Mouse (Mus musculus) megakaryocyte-erythroid progenitor cell, adult 5-6 weeks (primary cell): Measurements from ENCODE around the gene 9130008F23Rik. TPM values are rescaled to one million over a fixed set of nuclear protein-coding genes. Genes with fewer than 3 reads are reported as not detected.
A peak's percentile ranks its signal among the peaks of the same experiment; 100 is the strongest.

ENCODE experiments used
- ATAC-seq: replicated peaks from 2 replicates; pipeline ENCODE4 v1.8.0; 2016; ENCODE audit warnings: mild to moderate bottlenecking, inconsistent platforms; ENCODE audit not compliant: severe bottlenecking, poor library complexity, low FRiP score, low TSS enrichment
- total RNA-seq, 2 experiments: library from RNA; stranded (forward) in 1 of 2; stranded (reverse) in 1 of 2; fragments of 200-1000, 215-1000 nt in 1 of 2; fragments of >200 nt in 1 of 2; fragmentation: Nextera tagmentation in 1 of 2; gene quantifications; 2 replicates each; pipeline ENCODE4 v1.2.3; 2014 to 2017

9130008F23Rik gene
- 1.9 and 4.0 TPM in 2 replicates for total RNA-seq (2014; fragmentation: Nextera tagmentation)
- 0.84 and 14.3 TPM in 2 replicates for total RNA-seq (2017)

DNA sequence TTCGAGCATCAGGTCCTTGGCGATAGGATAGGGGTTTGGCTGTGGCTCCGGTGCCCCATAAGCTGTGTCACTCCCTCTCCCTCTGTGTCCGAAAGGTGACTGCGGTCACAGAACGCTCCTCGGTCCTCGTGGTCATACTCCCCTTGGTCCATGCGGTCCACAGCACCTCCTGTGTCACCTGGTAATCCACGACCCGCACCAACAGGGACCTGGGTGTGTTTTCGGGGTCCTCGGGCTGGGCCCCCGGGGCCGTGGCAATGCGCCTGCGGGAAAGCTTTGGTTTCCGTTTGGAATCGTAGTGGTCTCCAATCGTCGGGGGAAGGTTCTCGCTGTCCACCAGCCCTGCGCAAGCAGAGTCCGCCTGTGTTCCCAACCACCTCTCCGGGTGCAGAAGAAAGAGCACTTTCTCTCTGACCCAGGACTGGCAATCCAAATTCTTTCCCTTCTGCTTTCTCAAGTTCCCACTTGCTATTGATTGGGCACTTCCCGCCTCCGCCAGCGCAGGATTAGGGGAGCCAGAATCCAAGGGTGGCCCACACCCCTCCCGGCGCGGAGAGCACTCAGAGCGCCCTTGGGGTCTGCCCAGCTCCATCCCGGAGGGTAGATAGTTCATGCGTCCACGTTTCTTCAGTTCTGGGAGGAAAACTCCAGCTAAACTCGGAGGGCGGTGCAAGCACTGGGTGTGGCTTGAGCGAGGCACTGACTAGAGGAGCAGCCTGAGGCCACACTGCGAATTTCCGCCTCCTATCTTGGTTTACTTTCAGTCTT is at the start of gene 9130008F23Rik:
TSS of gene 9130008F23Rik (minus strand) at position 636 of the 768 bp plus-strand sequence.
- ATAC-seq: peak; percentile 84

DNA sequence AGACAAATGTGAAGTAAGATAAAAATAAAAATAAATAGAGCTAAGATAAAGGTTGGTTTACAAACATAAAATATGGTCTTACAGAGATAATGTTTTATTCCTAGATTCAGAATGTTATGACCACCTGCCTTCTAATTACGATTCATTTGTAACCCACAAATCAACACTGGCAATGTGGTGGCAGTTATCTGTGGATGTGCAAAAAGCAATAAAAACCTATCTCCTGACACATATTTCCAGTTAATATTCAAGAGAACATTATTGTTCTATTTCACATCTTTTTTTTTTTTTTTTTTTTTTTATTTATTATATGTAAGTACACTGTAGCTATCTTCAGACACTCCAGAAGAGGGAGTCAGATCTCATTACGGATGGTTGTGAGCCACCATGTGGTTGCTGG is 35.1 kb upstream of the 9130008F23Rik start:
- ATAC-seq: no peak

DNA sequence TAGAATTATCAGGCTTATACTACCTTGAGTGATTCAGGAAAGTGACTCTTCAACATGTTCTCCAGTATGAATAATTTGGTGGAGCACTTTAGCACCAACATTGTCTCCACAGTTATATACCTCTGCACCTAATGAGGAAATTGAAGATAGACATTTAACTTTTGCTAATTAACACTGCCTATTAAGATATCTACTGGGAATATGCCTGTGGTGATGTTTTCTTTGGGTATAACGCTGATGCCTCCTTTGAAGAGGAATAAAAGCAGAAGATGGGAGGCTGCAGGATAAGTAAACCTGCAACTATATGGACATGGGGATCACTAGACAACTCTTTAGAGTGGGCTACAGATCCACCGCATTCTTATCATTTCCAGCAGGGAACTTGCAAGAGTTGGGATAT is 33.9 kb upstream of the 9130008F23Rik start, which contains the start of gene Glyatl3:
TSS of gene Glyatl3 (minus strand) at position 101 of the 400 bp plus-strand sequence.
- no peak for ATAC-seq

DNA sequence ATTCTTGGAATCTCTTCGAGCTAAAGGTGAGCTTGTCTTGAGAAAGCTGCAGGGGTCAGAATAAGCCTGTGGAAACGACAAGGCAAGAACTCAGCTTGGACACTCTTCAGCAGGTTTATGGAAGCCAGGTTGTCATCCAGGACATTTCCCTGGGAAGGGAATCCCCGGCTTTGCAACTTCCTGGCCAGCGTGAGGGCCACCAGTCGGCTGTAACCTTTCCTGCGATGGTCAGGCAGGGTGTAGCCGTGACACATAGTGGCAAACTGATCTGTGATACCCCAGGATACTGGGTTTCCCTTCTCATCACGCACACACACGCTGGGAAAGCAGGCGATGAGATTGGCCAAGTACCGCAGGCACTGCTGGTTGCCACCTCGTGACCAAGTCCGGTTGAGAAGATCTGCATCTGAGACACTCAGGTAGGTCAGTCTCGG is 24.4 kb upstream of the 9130008F23Rik start:
- ATAC-seq: peak; percentile 47

DNA sequence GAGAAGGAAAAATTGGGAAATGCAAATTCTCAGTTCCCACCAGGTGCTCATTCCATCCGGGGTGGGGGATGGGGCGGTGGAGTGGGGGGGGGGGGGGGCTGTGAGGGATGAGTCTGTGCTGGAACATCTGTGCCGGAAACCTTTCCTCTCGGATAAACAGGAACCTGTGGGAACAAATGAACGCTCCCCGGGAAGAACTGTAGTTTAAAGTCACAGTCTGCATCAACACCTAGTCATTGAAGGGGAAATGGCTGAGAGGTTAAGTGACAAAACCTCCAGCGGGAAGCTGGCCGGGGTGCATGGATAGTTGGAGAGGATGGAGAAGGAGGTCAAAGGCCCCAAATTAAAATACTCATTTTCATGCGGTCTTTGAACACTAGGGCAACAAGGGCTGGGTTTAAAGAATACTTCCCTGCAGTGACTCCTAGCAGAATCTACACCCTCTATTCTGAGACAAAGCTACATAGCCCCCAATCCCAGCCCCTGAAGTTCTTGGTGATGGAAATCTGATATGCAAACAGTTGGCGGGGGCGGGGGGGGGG is 23.8 kb upstream of the 9130008F23Rik start:
- ATAC-seq: no peak

DNA sequence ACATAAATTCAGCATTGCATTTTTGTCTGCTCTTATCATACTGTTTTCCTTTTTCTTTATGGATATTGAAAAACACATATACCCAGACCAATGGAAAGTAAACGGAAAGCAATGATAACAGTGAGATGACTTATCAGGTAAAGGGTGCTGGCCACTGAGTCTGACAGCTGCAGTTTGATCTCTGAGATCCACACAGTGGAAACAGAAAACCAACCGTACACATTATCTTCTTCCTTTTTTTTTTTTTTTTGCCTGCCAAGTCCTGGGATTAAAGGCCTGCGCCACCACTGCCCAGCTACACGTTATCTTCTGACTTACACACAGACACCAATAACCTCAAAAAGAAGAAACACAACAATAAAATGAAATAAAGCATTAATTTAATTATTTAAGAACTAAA is 23.0 kb upstream of the 9130008F23Rik start:
- ATAC-seq: peak; percentile 69

DNA sequence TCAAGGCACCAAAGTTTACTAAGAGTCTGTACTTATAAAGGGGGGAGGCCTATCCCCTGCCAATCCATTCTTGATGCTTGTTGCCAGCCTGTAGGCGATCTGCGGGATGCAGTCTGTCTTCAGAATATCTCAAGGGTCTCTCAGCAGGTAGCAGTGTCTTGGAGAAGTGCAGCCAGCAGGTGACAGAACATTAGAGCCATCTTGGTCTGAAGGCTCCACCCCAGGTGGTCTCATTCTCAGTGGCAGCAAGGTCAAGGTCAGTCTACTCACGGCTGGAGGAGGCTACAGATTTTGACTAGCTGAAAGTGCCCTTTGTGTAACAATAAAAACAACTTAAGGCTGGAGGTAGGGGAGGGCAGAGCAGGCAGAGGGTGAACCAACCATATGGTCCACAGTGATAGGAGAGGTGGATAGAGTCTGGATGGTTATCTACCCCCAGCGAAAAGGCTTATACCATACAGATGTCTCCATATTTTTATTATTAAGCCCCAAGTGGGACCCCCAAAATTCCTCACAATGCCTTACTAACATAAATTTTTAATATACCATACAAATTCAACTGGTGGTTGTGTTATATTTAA is 19.5 kb upstream of the 9130008F23Rik start:
- peak; percentile 60 for ATAC-seq

DNA sequence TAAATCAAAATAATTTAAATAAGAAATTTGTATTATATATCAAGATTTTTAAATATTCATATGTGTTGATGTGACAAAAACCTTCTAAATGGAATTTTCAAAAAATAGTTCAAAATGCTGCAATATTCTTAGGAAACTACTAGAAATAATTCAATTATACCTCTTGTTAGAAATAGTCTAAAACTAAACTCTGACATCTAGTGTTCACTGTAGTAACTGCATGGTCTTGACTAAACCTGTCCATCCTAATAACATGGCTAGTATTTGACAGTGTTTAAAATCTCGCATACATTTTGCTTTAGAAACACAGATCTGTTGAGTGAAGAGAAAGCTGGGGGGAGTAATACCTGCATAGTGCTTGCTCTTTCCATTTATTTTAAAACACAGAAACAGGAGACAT is 16.5 kb upstream of the 9130008F23Rik start:
- ATAC-seq: peak; percentile 74

DNA sequence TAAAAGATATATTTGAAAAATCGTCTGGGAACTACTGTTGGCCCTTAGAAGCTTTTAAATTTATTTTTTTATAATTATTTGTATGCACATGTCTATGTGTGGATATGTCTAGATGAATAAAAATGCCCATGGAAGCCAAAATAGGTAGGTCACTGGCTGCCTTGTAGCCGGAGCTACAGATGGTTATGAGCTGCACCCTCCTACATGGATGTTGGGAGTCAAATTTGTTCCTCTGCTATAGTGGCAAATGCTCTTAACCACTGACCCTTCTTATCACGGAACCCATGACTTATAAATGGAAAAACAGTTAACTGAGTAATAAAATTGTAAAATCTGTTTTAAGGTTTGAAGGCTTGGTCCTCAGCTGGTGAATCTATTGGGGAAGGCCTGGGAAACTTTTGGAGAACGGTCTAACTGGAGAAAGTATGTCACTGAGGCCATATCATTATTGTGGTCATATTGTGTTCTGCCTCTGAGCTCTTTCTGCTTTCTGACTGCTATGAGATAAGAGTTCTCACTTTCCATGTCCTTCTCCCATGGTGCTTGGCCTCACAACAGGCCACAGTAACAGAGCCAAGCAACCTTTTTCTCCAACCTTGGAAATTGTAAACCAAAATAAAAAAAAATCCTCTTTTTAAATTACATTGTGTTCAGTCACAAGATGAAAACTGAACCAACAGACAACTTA is 7.6 kb upstream of the 9130008F23Rik start:
- ATAC-seq: peak; percentile 95

DNA sequence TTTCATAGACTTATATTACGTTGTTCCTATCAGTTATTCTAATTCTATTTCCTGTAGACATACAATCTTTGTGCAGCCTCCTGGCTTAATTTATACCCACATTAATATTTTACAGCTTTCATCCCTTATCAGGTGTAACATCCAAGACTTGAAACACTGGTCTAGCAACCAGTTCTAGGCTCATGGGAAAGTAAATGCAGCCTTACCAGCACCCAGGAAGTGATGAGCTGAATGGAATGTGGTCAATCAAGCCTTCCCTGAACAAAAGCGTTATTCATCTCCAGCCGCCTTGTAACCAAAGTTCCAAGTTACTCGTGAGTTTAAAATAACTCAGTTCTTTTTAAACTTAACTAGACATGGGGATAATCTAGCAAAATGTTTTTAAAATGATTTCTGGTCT is 4.8 kb upstream of the 9130008F23Rik start:
- no peak for ATAC-seq

DNA sequence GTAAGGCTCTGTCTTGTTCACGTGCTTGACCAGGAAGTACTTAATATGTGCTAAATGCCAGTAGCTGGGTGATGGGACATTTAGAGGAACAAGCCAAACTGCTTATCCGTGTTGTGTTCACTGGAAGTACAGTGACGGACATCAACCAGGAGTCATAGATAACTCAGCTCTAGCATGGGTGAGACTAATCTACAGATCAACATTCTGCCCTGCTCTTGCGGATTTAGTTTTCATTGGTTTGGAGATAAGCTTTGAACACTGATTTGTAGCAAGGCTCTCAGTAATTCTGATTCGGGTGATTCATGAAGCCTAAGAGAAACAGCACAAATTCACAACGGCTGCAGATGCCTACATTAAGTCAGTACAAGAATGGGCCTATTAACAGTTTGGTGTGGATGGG is 1.8 kb upstream of the 9130008F23Rik start:
- ATAC-seq: no peak

DNA sequence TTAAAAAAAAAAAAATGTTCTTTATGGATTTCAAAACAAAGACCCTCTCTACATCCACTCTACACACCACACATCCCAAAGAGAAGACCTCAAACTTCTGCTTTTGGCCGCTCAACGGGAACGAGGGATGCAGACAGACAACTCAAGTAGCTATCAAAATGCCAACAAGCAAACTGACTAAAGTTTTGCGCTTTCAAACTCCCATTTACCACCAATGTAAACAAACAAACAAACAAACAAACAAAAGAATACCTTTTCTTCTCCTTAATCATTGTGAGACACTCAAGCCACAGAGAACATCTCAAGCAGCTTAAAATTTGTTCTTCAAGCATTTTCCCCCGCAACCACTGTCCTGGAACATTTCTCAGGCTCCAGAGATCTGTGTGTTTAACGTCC is 833 bp downstream of the 9130008F23Rik start:
- no peak for ATAC-seq

DNA sequence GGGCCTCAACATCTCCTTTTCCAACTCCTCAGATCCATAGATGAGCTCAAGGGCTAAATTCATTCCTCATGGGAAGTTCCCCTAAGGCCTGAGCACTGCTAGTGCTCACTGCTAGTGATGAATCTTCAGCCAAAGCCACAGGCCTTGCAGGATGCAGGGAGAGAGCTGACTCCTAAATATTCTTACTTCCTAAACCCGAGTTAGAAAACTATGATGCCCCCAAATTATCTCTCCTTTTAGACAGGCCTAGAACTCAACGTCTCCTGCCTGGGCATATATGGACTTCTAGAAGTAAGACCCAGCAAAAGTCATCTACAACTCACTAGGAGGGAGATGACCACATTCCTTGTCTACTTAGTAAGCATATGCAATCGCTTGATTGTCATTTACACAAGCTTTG is 2.6 kb downstream of the 9130008F23Rik start:
- ATAC-seq: no peak

DNA sequence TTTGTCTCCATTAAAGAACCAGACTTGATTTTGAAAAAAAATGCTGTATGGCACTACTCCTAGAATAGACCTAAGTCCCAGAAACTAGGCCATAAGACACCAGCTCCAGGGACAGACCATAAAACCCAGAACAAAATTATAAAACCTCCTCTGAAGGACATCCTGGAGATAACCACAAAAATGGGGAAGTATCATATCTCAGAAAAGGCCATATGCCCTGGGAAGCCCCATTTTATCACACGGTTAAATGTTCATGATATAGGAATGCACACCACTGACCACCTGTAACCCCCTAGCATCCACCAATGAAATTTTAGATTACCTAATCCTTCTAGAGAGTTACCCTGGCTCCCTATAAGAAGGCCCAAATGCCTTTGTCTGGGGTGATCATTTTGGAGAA is 4.8 kb downstream of the 9130008F23Rik start:
- no peak for ATAC-seq

DNA sequence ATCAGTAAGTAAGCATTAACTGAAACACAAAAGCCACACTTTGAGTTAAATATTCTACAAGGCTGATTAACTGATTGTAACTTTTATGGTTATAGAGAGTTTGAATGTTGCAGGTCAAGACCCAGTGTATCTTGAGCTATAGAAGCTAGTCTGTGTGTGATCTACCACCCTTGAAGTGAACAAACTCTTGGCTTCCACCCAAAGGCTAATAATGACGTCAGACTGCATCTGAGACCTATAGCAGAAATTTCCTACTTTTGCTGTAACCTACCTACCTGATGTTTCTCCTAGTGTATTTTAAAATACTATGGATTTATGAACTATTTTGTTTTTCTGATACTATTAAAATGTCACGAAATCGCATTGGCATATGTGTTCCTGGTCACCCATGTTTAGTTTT is 5.7 kb downstream of the 9130008F23Rik start:
- no peak for ATAC-seq

DNA sequence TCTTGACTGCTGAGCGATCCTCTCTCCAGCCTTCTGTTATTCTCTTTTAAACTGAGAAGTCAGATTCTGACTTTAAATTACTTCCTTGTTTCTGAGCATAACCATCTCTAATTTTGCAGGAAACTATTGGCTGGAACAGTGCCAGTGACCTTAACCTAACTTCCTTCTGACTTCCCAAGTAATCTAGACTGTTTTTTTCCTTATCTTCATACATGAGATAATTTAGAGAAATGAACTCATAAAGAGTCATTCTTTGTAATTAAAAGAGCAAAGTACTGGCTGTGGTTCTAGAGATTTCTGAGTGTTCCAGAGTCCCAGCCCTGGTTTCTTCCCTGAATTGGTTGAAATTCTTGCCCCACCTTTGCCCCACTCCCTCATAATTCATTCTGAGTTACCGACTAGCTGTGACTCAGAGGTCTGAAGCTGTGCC is 6.8 kb downstream of the 9130008F23Rik start:
- ATAC-seq: no peak

DNA sequence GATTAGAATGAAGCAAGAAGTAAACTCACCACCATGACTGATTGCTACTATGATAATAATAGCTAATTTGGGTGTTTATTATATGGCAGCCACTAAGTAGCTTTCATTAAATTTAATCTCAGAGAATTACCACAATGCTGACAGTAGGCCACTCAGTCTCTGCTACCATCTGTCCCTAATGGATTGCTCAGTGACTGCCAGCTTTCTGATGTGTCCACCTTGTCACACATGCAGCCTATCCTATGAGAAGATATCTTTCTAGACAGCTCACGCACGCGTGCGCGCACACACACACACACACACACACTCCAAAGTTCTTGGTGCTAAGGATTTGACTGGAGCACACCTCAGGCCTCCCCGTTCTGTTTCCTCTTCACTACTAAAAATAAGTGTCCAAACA is 7.7 kb downstream of the 9130008F23Rik start:
- no peak for ATAC-seq

DNA sequence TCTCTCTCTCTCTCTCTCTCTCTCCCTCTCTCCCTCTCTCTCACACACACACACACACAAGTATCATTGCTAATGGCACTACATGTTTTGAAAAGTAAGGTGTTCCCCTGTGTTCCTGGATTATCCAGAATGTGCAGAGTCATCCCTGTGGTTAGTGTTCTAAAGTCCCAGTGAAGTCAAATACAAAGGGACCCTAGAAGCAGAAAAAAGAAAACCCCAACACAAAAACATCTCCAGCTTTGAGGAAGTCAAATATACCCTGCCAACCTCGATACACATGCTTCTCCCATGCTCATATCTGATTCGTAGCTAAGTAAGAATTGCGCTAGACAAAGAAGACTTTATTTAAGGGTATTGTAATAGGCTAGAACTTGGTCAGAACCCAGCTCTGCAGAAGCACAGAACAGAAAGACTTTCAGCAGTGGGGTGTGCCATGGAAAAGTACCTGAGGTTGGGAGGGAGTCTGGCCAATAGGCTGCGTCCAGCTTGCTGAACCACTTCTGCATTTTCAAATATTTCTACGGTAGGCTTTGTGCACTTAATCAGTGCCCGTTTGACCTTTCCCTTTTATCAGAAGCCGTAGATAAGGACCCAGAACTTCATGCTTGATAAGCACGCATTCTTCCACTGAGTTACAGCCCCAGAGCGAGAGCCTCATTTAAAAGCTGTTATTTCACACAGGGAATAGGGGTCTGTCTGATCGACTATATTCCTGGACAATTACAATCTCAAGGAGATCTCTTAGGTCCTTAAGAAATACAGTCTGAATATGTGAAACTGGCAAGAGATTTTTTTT is 11.2 kb downstream of the 9130008F23Rik start:
- ATAC-seq: peak; percentile 70

DNA sequence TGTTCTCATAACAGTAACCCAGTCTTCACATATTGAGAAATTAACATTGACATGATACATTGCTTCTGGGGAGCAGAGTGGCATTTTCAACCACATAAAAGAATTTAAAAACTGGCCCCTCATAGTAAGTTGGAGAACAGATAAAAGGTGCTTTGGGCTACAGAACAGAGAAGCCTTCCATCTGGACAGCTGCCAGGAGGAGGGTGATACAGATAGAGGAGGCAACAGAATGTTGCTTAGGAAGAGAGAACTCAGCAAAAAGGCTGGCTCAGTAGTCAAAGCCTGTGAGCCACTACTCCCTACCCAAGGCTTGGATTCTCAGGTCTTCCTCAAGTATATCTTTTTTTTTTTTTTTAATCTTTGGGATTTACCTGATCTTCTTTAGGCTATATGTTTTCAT is 25.3 kb downstream of the 9130008F23Rik start:
- peak; percentile 94 for ATAC-seq
